Mouse (Mus musculus) thymus, adult 18-20 months (tissue): ENCODE results near the gene Atp8a2.
"Not testable (repeated sequence)": the region's sequence is repeated elsewhere in the genome, so short reads cannot be mapped to it uniquely, and the experiment has no call there.

Source experiments
- DNase-seq, 2 experiments: peaks; one replicate each; pipeline ENCODE4 v3.0.0; 2022; ENCODE audit warnings: mixed read lengths in 2 of 2

Atp8a2 gene

DNA sequence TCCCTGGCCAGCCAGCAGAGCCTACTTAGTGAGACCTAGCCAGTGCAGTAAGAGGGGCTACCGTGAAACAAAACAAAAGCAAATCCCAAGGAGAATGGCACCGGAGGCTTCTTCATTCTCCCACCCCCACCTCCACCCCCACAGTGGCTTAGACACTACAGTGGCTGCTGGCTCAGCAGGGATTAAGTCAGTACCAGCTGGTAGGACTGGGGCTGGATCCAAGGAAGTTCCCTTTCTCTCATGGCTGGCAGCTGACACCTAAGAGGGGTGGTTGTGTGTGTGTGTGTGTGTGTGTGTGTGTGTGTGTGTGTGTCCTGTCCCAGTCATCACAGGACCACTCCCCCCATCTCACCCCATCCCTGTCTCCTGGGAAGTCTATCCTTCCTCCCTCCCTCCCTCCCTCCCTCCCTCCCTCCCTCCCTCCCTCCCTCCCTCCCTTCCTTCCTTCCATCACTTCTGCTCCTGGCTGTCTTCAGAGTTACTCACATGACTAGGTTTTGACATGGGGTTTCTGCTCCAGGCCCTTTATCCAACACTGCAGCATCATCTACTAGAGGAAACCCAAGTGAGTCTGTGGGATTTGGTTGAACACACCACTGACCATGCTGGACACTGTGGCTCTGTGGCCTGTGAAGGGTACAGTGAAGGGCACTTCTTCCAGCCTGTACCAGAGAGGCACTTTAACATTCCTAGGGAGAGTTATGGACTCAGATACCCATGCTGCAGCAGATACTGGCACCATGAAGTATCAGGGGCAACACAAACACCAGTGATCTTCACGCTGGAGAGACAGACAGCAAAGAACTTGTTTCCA is 358.3 kb downstream of the Atp8a2 start:
- DNase-seq: not testable (repeated sequence)

DNA sequence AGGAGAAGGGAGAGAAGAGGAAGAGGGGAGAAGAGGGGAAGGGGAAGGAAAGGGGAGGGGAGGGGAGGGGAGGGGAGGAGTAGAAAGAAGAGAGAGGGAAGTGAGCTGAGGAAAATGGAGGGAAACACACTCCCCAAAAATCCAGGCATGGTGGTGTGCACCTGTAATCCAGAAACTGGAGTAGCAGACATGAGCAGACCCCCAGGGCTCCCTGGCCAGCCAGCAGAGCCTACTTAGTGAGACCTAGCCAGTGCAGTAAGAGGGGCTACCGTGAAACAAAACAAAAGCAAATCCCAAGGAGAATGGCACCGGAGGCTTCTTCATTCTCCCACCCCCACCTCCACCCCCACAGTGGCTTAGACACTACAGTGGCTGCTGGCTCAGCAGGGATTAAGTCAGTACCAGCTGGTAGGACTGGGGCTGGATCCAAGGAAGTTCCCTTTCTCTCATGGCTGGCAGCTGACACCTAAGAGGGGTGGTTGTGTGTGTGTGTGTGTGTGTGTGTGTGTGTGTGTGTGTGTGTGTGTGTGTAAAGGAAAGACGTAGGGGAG is 359.2 kb downstream of the Atp8a2 start:
- not testable (repeated sequence) for DNase-seq

DNA sequence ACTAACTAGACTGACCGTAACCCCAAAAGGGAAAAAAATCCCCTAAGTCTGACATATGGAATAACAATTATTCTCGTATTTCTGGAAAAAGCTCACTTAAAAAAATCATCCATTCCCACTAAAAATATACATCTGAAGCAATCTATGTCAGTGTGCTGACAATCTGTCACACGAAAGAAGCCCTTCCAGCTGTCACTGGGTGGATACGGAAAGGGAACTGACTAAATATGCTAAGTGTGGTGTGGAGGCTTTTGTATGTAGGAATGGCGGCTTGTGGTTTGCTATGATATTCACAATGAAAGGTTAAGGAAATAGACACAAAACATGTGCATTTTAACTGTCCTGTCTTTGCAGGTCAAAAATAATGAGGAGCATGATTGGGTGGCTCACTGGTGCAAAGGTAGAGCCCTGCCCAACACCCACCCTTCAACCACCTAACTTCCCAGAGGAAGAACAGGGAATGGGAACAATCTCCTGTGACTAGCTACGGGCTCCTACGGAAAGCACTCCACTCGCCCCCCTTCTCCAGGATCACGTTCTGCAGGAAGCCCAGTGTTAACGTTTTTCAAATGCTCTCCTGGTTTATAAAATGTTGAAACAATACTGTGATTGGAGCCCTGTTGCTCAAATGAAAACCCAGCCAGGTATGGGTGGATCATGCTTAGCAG is 360.0 kb downstream of the Atp8a2 start:
- DNase-seq: no peak

DNA sequence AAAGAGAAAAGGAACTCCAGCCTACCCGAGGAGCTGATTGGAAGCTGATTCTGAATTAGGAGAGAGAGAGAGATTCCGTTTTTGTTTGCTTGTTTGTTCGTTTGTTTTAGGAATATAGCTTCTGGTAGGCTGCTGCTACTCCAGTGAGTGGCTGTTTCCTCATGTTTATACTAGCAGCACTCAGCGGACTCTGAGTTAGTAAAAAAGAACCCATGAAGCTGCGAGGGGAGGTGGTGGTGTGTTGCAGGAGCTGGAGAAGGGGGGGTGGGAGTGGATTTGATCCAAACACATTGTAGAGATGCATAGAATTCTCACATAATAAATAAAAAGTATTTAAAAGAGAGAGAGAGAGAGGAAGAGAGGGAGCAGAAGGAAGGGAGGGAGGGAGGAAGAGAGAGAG is 367.4 kb downstream of the Atp8a2 start:
- no peak for DNase-seq

DNA sequence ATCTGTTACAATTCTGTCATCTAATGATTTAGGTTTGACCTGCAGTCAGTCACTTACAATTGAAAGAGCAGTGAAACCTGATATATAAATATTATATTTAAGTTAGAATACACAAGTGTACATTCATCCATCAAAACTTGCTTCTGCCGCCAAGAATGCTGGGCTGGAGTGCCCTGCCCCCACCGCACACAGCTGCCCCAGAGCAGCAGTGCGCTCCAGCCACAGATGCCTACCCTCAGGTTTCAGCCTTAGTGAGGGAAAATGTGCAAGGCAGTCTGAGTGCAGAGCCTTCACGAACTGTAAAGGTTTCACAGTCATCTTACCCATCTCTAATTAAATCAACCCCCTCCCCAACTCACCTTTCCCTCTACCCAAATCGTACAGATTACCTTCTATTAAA is 369.6 kb downstream of the Atp8a2 start:
- no peak for DNase-seq

DNA sequence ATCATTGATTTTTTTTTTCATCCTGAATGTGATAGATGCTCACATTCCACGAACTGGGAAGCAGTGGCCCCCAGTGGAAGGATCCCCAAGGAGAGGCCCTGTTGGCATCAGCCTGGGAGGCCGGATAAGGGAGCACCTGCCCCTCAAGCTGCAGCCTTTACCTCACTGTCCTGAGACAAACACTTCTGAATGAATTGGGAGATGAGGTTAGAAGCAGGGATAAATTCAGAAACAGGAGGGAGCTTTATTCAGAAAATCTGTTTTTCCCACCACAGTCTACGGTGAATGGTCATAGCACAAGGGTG is 376.9 kb downstream of the Atp8a2 start:
- no peak for DNase-seq

DNA sequence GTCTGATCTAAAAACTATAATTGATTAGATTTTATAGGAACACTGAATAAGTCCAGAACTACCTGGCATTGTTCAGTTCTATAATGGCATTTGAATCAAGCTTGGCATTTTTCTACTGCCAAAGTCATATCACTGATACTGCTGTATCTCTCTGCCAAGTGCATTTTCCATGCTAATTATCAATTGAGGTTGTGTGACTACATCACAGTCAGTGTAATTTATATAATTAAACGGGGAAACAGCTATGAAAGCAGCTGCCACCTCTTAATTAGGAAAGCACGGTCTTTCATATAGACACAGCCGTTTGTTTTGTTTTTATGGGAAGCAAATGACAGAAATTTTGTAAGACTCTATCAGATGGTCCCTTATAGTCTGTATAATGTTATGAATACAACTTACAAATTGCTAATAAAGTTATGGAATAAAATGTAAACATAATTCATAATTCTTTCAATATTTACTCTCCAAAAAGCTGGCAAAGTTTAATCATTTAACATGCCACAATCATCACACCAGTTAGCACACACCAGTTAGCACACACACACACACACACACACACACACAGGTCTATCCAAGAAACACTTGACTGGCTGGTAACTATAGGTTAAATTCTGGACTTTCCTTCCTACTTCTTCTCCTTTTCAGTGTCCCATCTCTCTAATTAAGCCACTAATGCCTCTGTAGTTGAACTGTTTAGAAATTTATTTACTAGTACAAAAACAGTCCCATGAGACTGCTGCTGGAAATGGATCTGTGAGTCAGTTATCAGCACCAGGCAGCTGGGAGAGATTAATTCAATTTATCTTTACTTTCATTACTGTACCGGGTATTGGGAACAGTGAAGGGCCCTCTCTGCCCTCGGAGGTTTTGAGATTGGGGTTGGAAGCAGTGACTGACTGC is 377.5 kb downstream of the Atp8a2 start:
- DNase-seq: no peak

DNA sequence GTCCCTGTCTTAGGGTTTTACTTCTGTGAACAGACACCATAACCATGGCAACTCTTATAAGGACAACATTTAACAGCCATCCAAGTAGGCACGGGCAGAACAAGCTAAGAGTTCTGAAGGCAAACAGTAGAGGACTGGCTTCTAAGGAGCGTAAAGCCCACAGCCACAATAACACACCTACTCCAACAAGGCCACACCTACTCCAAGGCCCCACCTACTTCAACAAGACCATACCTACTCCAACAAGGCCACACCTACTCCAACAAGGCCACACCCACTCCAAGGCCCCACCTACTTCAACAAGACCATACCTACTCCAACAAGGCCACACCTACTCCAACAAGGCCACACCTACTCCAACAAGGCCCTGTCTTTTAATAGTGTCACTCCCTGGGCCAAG is 386.7 kb downstream of the Atp8a2 start:
- not testable (repeated sequence) for DNase-seq

DNA sequence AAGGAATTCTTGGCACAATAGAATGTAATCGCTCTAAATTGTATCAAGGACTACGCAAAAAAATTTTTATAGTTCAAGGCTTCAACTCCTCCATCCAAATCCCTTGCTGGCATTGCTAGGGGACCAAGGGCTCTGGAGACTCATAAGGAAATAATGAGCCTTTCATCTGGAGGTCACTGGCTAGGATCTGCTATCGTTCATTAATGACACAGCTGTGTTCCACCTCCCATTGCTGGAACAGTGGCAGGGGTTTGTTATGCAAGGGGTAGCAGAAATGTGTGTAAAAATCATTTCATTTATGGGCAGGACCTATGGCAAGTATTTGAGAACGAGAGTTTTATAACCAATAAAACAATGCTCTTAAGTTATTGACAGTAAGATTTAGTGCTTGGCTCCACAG is 387.2 kb downstream of the Atp8a2 start:
- no peak for DNase-seq

DNA sequence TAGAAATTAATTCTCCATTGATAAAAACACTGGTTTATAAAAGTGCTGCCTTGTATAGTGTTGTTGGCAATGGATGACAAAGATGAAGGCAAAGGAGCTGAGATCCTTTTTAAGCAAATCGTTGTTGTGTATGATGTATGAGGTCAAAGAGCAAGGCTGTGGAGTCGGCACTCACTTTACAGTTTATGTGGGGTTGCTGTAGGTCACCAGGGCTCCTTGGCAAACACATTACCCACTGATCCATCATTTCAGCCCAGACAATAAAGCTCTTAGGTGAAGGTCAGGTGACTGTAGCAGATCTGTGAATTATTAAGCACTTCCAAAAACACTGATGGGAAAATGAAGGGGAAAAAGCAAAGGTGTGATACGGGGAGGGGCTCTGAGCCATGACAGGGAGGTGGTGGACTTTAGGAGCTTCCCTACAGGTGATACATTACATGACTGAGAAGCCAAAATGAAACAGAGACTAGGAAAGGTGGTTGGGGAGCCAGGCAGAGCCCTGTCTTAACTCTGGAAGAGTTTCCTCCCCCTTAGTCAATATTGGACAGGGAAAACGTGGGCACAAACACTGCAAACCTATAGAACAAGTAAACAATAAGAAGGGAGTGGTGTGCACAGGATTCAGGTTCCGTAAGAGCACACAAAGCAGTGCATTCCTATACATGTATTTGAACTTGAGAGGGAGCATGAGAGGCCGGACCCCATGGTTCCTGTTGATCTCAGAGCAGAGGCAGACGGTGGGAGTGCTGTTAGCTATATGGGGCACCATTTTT is 389.3 kb downstream of the Atp8a2 start:
- no peak for DNase-seq

DNA sequence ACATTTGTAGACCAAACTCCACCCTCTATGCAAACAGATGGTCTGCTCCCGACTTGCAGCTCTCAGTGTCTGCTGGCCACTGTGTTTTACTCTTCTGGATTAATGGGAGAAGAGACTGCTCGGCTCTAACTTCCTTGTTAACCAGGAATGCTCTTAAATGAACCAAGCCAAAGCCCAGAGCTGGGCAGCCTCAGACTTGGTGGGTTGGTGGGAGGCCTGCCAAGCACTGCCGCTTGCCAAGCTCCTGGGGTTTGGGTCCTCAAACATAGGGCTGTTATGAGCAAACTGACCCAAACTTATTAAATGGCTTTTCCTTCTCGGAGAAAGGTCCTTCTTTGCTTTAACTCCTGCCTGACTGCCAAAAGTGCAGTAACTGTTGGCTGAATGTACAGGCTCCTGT is 390.1 kb downstream of the Atp8a2 start:
- no peak for DNase-seq

DNA sequence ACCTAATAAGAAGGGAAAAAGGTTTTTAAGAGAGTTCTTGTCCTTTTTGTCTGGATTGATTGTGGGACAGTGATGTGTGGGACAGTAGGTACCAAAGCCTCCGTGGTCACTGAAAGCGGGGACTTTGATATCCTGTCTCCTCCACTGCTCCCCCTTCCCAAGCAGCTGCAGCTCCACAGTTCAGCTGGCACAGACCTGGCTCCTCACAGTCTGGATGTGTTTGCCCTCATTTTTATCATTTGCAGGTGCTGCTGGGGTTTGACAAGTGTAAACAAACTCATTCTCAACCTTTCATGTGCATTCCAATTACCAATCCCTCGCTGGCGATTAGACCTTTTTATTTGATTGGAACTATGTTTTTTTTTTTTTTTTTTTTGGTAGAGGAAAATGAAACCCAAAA is 390.8 kb downstream of the Atp8a2 start:
- DNase-seq: no peak

DNA sequence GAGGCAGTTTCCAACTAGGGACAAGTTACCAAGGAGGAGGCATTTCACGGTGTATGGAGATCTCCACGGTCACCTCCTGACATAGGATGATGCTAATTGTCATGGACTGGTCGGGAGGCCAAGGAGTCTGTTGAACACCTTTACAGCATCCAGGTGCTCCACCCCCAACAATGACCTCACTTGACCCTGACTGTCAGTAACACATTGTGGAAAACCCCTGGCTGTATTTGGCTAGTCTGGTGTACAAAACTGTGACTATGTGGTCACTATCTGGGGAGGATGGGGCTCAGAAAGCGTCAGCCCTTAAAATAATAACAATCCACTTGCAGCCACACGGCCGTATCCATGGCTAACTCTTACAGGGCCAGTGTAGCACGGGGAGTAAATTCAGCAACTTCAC is 391.3 kb downstream of the Atp8a2 start:
- DNase-seq: no peak

DNA sequence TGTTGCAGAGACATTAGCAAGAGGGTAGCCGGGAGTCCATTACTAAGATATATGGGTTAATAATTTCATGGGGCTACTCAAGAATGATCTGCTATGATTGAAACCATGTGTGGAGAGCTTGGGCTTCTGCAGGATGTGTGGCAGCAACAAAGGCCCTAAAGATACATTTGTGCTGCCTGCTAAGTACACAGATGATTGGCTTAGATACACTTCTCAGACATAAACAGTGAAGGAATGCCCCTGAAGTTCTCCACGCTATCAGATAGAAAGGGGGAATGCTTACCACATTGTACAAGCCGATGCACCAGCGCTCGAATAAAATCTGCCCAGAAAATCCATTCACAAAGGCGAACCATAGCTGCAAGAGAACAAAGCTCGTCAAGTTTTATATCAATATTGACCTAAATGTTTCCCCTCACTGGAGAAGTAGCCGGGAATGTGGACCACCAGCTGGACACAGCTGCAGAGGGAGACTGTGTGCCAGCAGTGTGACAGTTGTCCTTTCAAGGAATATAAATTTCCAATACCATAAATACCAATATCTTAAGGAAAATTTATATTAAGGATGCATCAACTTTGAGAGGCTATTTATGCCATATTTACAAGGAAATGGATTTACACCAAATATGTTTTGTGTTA is 394.9 kb downstream of the Atp8a2 start:
- no peak for DNase-seq

DNA sequence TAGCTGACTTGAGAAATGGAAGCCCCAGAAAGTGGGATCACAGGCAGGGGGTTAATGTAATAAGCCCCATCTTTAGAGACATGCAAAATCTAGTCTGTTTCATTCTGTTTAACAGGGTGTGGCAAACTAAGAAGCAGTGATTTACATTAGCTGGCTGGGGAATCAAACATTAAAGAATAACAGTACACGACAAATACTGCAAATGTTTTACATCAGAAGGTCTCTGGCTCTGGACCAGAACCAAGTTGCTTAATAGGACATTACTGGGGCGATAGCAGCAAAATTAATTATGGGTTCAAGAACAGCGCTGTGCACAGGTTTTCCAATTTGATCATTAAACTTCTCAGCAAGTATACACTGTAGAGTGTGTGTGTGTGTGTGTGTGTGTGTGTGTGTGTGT is 397.5 kb downstream of the Atp8a2 start:
- DNase-seq: no peak

DNA sequence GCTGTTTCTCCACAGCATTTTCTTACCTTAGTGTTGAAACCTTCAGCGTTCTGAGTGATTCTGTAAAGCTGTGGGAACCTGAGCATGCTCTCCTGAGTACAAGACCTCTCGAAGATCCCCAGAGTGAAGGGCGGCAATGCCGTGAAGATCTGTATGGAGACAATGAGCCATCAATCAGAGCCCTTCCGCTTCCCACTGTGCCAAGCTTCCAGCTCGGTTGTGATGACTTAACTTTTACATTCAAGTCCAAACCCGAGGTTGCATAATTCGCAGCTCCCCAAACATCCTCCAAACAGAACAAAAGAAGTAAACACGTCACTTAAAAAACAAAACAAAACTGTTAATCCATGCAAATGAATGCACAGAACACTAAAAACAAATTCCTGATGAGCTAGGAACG is 403.1 kb downstream of the Atp8a2 start:
- no peak for DNase-seq

DNA sequence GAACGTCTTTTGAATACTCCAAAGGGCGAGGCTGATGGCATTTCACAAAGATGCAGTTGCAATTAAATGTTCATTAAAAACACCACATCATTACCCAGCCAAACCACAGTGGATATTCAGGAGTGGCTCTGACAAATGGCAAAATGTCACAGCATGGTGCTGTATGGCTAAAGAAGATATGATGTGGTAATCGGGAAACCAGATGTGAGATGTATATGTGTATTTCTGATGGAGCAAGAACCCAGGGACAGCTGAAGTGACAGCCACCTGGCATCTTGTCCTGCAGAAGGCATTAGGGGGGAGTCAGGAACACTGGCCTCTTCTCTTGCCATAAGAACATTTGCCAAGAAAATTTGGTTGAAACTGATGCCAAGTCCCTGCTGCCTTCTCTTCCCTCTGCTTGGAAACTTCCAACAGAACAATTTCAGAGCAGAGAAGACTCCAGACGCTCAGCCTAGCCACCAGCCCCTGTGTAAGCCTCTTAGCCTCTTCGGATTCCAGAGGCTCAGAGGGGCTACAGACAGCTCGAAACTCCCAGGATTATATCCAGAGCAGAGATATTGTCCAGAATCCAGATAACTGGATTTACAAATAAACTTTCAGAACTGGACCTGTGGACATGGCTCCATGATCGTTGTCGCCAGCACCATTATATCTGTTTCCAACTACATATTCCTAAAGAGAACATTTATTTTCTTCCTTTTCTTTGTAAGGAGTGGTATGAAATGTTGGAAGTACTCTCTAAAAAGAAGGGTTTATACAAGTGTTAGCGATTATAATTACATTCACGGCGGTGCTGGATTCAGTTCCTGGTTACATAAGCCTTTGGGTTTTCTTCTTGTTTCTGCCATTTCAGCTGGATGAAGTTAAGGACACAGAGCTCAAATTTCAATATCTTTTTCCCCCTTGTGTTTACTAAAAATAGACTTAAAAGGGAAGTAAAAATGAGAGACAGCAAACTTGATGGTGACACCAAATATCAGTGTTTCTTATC is 413.3 kb downstream of the Atp8a2 start:
- no peak for DNase-seq

DNA sequence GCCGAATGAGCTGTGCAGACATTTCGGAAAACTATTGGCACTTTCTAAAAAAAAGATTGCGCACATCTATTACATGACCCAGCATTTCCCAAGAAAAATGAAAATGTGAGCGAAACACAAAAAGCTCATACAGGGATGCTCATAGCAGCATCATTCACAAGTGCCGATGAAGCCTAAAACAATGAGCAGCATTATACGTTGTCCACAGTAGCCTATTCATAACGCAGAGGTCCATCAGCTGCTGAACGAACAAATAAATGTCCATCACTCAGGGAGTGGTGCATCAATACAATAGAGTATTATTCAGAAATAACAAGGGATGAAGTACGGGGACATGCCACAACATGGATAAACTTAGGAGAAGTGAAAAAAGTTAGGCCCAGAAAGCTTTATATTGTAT is 416.6 kb downstream of the Atp8a2 start:
- DNase-seq: no peak

DNA sequence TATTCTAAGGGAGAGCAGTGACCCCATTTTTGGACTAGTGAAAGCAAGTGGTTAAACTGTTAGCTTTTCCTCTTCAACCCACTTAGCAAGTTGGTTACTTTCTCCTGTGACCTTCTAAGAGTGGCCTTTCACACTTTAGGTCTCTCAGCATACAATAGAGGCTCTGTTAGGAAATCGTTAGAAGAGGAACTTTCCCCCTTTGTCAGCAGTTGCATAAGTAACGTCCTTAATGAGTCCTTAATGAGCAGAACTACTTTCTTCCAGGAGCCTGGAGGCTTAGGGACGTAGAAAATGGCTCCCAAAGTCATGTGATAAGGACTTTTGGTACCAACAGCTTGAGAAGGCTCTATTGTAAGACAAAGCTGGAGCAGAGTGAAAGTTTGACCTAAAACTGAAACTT is 434.8 kb downstream of the Atp8a2 start:
- DNase-seq: no peak

DNA sequence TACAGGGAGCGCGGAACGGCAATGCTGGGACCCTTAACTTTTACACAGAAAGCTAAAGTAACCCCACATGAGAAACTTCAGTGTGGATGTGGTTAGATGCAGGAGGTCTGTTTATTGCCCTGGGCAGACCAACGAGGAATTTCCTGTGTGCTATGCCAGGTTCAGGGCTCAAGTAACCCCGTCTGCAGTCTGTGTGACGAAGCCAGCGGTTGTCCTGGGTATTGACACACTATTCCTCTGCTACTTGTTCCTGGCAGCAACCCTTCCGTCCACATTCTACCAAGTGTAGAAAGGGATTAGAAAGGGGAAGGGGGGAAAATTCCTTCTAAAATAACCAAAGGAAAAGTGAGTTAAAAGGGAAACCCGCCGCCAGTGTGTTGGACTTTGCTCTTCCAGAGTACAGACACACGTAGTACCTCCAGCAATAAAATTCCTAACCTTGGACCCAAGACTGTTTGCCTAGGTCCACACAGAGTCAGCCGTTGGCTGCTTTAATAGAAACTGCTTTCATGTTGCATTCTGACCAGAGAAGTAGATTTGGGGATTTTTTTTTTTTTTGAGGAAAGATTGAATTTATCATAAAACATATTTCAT is 437.0 kb downstream of the Atp8a2 start:
- no peak for DNase-seq
